Mouse (Mus musculus): ENCODE data around the gene Slc35g3.

Slc35g3 gene

DNA sequence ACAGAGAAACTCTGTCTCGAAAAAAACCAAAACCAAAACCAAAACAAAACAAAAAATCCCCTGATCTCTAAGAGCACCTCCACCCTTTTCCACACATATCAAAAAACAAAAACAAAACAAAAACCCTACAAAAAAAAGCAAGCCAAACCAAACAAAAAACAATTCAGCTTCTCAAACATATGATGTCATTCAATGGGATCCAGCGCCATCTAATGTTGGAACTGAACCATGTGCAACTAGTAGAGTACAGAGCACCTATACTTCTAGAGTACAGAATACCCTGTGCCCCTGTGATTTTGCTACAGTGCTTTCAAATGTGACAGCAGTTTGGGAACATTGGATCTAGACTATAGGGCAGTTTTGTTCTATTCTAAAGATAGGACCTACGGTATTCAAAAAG lies 7.1 kb downstream of the Slc35g3 start:
- peak; percentile 84 for DNase-seq (ENCODE audit: low read depth, low spot score)

DNA sequence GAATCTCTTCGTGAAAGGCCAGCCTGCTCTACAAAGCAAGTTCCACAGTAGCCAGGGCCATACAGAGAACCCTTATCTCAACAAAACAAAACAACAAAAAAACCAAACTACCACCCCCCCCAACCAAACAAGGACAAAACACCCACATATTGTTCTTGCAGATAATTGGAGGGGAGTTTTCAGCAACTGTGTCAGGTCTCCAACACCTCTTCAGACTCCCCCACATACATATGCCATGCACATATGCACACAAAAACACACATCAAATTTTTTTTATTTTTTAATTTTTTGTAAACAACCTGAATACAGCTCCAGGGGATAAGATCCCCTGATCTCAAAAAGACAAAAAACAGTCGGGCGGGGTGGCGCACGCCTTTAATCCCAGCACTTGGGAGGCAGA lies 7.5 kb downstream of the Slc35g3 start:
- no peak for DNase-seq (ENCODE audit: low read depth, low spot score)

DNA sequence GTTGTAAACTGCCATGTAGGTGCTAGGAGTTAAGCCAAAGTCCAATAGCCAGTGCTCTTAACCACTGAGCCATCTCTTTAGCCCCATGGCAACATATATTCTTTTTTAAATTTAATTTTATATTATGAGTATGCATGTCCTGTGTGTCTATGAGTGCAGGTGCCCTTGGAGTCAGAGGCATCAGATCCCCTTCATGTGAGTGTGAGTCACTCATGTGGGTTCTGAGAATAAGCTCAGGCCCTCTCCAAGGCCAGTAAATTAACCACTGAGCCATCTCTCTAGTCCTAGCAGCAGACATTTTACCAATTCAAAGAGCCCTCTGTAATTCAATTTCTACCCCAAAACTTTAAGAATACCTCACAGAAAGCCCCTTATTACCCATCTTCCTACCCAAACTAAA lies 9.1 kb downstream of the Slc35g3 start:
- DNase-seq (ENCODE audit: low read depth, low spot score): no peak

DNA sequence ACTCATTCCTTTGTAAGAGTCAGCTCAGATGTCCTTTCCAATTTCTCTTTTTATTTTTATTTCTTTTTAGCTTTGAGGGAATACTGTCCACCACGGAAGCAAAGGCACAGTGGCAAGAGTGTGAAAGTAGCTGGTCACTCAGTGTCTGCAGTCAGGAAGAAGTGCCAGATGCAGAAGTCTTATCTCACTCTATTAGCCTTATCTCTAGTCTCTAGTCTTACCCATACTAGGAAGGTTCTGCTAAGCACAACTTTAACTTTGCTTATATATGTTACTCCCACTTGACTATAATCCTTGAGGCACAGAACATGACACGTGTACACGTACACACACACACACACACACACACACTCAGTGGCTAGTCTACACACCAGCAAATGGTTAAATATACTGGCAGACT lies 10.1 kb downstream of the Slc35g3 start:
- DNase-seq (ENCODE audit: low read depth, low spot score): no peak

DNA sequence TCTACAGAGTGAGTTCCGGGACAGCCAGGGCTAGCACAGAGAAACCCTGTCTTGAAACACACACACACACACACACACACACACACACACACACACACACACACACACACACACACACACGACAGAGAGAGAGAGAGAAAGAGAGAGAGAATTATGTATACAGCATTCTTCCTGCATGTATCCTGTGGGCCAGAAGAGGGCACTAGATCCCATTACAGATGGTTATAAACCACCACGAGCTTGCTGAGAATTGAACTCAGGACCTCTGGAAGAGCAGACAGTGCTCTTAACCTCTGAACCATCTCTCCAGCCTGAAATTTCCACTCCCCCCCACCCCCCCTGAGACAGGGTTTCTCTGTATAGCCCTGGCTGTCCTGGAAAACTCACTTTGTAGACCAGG lies 30.4 kb downstream of the Slc35g3 start:
- peak; percentile 28 for DNase-seq (ENCODE audit: low read depth, low spot score)

DNA sequence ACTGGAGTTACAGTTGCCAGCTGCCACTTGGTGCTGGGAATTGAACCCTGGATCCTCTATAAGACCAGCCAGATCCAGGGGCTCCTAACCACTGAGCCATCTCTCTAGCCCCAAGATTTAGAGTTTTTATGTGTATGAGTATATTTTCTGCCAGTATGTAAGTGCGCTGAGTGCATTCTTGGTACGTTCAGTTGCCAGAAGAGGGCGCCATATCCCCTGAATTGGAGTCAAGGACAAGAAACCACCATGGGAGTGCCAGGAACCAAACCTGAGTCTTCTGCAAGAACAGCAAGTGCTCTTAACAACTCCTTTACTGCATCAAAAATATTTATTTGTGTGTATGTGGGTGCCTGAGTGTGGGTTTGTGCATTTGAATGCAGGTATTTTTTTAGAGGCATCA lies 32.7 kb downstream of the Slc35g3 start:
- DNase-seq (ENCODE audit: low read depth, low spot score): peak; percentile 76

DNA sequence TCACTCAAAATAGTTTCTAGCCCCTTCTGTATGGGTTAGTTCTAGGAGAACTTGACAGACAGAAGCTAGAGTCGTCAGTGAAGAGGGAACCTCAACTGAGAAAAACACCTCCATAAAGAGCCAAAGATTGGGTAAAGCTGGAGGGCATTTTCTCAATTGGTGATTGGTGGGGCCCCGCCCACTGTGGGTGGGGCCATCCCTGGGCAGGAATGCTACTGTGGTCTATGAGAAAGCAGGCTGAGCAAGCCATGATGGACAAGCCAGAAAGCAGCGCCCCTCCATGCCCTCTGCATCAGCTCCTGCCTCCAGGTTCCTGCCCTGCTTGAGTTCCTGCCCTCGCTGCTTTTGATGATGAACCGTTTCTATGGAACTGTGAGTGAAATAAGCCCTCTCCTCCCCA lies 35.8 kb downstream of the Slc35g3 start:
- no peak for DNase-seq (ENCODE audit: low read depth, low spot score)

DNA sequence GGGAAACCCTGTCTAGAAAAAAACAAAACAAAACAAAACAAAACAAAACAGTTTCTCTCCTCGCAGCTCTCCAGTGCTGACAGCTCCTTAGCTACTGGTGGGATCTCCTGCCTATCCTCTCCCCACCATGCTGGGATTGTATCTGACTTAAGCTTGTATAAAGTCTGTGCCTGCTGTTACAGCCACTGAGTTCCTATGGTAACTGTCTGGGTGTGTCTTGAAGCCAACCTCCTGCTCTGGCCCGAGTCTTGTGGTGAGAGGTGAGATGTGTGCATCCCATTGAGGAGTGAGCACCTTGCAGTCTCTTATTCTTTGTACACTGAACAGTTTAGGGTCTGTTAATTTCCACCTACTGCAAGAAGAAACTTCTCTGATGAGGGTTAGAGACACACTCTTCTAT lies 38.7 kb downstream of the Slc35g3 start:
- no peak for DNase-seq (ENCODE audit: low read depth, low spot score)

DNA sequence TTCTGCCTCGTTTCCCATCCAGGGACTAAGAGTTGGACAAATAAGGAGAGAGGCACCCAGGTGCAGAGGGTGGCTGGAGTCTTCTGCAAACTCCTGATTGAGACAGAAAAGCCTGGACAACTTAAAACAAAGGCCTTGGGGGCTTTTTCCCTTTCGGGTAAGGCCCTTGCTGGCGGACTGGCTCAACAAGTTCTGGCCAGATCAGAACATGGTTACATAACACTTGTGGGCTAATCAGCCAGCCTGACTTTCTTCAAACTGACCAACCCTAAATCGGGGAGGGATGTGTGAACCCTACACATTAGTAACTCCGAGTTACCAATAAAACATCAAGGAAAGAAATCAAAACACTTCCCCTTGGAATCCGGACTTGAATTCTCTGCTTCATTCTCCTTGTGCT lies 40.9 kb downstream of the Slc35g3 start:
- DNase-seq (ENCODE audit: low read depth, low spot score): no peak

DNA sequence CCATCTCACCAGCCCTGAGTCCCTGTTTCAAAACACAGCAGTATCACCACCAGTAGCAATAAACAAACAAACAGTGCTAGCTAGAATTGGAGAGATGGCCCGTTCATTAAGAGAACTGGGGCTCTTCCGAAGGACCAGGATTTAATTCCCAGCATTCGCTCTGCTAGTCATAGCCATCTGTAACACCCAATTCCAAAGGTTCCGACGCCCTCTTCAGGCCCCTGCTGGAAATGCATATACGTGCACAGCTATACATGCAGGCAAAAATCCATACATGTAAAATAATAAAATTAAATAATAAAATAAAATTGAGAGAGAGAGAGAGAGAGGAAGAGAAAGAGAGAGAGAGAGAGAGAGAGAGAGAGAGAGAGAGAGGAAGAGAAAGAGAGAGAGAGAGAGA lies 42.3 kb downstream of the Slc35g3 start:
- no peak for DNase-seq (ENCODE audit: low read depth, low spot score)

DNA sequence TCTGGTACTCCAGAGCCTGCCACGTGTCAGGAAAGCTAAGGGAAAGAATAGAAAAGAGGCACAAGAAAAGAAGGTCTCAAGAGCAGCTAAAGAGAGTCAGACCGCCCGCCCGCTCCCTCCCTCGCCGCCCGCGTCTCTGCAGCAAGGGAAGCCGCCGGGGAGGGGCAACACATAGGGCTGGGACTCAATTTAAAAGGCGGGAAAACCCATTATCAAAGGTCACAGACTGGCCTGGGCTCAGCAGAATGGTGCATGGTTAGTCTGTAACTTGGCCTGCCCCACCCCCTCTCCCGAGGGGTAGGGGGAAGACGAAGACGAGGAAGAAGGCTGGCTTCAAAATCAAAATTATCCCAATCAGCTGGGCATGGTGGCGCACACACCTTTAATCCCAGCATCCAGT lies 43.1 kb downstream of the Slc35g3 start:
- DNase-seq (ENCODE audit: low read depth, low spot score): no peak

DNA sequence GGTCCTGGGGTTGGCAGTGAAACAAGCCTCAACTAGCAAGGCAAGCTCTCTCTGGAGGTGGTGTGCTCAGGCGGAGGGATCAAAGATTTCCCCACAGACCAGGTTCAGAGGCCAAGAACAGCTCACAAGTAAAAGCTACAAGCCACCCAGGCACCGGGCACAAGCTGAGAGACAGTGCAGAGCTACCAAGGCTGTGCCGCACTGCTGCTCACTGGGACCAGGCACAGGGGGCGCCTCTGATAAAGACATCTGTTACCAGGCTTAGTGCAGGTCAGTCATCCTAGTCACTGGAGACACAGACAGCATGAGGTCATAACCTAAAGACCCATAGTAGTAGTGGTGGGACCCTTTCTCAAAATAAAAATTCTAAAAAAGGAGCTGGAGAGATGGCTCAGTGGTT lies 44.8 kb downstream of the Slc35g3 start:
- DNase-seq (ENCODE audit: low read depth, low spot score): no peak

DNA sequence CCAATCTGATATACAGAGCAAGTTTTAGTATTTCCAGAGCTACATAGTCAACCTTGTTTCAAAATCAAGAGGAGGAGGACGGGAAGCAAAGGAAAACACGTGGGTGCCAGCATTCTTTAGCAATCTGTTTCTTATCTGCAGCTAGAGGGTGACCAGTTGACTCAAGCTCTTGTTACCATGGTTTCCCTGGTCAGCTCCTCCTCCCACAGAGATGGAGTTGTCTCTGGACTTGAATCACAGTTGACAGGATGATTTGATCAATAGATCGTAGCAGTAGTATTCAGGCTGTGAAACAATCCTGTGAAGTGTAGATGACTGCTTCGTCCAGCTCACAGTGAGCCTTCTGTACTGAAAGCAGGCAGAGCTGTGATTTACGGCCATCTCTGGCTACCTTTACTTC lies 45.8 kb downstream of the Slc35g3 start:
- DNase-seq (ENCODE audit: low read depth, low spot score): no peak

DNA sequence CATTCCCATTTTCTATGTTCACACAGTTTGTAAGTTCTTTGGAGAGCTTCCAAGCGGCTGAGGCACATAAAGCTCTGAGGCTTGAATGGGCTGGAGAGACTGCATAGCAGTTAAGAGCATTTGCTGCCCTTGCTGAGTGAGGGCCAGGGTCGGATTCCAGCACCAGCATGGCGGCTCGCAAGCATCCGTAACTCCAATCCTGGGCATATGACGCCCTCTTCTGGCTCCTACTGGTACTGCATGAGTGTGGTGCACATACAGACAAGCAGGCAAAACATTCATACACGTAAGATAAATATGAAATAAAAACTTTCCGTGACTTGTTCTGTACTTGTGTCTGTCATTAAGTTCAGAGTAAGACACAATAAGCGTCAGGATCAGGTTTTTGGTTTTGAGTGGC lies 46.3 kb downstream of the Slc35g3 start:
- DNase-seq (ENCODE audit: low read depth, low spot score): no peak

DNA sequence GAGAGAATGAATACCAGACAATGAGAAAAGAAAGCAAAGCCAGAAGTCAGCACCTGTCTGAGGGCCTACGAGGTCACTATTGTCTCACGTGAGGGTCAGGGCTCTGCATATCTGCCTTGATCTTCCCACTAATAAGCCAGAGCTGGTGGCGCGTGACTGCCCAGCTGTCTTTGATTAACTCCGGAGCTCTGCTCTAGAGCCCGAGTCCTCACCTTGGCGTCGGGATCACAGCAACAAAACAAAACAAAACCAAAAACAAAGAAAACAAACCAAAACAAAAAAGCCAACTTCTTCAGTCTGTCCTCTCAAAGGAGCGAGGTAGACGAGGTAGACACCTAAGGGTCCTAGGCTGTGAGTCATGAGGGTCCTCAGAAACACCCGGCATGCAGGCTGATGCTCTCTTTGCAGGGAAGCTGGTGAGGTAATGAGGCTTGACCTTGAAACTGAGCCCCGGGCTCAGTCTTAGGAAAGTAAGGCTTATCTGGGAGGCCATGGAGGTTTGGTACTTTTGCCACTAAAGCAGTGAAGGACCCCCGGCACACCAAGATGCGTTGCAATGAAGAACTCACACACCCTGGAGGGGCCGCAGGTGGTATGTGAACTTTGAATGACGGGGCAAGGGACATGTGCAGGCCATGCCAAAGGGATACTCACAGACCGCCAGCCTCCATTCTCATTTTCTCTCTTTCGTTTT lies 47.0 kb downstream of the Slc35g3 start:
- no peak for DNase-seq (ENCODE audit: low read depth, low spot score)

DNA sequence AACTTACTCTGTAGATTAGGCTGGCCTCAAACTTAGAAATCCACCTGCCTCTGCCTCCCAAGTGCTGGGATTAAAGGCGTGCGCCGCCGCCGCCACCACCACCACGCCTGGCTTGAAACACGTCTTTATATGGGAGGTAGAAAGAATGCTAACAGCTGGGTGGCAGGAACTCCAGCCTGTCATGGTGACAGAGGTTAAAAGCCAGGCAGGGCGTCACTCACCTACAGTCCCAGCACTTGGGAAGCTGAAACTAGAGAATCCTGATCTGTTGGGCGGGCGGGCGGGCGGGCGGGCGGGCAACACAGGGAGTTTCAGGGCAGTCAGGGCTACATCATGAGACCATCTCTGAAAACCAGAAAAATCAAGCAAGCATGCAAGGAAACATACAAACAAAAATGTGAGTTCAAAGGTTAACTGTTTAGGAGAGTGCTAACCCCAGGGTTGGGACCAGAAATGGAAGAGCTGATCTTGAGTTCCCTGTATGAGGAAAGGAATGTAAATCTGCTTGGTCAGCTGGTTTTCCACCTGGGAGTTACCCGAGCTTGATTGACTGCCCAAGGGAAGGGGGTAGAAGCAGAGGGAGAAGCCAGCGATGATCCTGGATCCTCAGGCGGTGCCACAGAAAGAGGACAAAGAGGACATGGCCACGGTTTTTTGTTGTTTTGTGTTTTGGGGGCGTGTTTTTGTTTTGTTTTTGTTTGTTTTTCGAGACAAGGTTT lies 48.7 kb downstream of the Slc35g3 start:
- no peak for DNase-seq (ENCODE audit: low read depth, low spot score)

DNA sequence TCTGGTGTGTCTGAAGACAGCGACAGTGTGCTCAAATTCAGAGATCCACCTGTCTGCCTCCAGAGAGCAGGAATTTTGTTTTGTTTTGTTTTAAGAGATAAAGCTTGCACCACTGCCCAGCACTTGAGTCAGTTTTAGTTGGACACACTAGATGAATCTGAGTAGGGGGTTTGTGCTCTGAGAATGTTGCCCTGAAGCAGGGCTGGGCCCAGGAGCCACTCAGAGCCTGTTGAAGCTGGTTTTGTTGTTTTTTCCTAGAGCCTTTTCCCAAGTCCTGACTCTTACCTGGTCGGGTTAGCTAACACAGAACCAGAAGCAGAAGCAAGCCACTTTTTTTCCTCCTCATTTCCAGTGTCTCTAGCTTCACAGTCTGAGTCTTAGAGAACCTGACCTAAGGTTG lies 50.7 kb downstream of the Slc35g3 start:
- DNase-seq (ENCODE audit: low read depth, low spot score): no peak

DNA sequence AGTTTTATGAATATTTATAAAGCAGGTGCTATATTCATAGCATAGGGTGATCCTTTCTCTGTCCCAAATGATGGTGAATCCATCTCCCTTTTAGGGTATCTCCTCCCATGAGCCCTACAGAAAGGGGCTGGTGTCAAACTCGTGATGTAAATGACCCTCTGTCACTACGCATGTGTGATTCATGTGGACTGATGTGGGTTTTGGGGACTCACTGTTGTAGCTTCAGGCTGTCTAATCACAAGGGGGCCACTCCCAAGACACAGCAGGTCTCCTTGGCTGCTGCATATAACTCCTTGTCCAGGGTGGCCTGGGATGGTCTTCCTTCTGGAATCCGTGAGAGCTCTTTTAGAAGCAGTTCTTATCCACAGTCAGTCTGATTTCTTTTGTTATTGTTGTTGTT lies 51.3 kb downstream of the Slc35g3 start:
- DNase-seq (ENCODE audit: low read depth, low spot score): no peak
